Mouse (Mus musculus): ENCODE measurements around the gene Nadk.
A peak's percentile ranks its signal among the peaks of the same experiment; 100 is the strongest.
"Not testable (repeated sequence)": the region's sequence is repeated elsewhere in the genome, so short reads cannot be mapped to it uniquely, and the experiment has no call there.

Nadk gene

DNA sequence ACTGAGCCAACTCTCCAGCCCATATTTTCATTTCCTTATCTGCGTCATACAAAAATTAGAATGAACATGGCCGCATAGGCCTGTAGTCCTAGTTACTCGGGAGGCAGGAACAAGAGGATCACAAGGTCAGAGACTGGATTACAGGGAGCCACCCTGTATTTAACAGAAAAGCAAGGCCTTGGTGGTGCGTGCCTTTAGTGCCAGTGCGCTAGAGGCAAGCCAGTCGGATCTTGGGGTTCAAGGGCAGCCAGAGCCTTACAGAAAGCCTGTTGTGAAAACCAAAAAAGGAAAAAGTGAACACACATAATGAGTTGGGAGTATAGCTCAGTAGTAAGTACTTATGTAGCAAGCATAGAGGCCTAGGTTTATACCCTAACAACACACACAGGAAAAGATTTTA, 7.6 kb downstream of the Nadk start:
- no peak for DNase-seq (ENCODE audit: low read depth, low spot score)

DNA sequence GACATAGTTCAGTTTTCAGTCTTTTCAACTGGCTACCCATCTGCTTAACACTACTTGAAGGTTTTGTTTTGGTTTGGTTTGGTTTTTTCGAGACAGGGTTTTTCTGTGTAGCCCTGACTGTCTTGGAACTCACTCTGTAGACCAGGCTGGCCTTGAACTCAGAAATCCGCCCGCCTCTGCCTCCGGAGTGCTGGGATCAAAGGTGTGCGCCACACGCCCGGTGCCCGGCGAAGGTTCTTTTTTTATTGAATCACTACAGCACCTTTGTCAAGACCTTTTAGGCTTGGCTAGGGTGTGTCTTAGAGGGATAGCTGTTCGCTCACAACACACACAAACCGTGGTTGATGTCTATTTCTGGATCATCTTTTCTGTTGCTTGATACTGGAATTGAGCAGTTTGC, 8.1 kb downstream of the Nadk start:
- not testable (repeated sequence) for DNase-seq (ENCODE audit: low read depth, low spot score)

DNA sequence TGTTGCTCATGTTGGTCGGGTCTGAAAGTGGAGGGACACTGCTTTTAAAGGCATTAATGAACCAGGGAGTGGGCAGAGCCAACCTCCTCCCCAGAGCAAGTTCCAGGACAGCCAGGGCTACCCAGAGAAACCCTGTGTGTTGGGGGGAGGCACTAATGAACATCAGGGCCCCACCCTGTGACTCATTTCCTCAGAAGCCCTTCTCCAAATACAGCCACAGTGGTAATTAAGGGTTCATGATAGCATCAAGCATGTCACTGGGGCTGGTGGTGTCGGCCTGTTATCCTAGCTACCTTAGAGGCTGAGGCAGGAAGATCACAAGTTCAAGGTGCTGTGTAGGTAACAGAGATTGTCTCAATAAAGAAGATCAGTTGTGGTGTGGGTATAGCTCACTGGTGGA, 9.3 kb downstream of the Nadk start:
- no peak for DNase-seq (ENCODE audit: low read depth, low spot score)

DNA sequence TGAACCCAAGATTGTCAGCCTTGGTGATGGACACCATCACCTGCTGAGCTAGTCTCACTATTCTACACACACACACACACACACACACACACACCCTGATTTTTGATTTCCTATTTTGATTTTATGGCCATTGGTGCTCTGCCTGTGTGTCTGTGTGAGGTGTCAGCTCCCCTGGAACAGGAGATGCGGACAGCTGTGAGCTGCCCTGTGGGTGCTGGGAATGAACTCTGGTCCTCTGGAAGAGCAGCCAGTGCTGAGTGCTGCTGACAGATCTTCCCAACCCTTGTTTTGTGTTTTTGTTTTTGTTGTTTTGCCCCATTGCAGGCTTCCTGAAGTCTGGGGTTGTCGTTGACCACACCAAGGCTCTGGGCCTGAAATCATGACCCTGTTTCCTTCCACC, 11.0 kb downstream of the Nadk start:
- DNase-seq (ENCODE audit: low read depth, low spot score) = no peak

DNA sequence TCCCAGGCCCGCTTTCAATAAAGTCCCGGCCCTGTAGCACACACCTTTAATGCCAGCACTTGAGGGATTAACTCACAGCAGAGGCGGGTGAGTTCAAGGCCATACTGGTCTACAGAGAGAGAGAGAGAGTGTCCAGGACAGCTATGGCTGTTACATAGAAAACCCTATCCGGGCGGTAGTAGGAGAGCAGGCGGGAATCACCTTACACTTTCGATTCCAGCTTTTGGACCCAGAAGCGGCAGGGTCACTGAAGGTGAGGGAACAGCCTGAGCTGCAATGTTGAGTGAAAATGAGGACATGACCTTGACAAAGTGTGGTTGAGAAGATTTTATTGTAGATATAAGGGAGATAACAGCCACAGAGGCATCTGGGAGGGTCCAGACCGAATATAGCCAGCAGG, 11.7 kb downstream of the Nadk start:
- no peak for DNase-seq (ENCODE audit: low read depth, low spot score)

DNA sequence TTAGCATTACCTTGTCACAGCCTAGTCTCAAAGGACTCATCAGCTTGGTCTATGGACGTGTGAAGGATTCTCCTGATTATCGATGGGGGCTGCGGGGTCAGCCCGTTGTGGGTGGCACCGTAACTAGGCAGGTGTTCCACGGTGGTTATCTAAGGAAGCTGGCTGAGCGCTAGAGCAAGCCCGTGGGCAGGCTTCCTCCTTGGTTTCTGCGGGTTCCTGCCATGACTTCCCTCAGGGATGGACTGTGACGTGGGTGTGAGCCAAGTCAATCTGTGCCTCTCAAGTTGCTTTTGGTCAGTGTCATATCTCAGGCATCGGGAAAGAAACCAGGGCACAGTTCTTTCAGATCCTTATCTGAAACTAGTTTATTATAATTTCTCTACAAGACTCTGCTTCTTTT, 12.8 kb downstream of the Nadk start:
- no peak for DNase-seq (ENCODE audit: low read depth, low spot score)

DNA sequence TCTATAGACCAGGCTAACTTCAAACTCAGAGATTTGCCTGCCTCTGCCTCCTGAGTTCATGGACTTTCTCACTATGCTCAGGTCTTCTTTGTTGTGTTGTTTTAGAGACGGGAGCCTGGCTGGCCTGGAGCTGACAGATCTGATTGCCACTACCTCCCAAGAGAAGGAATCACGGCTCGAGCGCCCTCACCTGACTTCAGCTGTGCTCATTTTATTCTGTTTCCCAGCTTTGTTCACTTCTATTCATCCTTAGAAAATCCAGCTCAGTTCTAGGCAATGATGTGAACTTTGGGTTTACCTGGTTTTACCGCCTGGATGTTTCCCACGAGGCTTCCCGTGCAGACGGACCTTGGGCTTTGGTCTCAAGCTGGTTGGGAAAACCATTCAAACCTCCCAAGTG, 13.3 kb downstream of the Nadk start:
- DNase-seq (ENCODE audit: low read depth, low spot score) = no peak

DNA sequence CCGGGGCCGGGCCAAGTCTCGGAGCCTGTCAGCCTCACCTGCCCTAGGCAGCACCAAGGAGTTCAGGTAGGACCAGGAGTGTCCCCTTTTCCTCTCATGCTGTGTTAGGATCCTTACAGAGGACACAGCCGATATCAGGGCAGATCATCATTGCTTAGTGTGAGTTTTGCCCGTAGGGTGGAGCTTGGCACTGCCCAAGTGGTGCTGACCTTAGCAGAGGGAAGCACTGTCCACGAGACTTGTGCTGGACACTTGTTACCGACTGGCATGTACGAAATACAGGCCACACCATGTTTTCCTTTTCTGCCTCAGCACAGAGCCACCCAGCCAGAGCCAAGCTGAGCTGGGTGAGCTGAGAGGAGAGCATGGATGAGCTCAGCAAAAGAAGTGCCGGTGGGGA, 15.0 kb downstream of the Nadk start:
- DNase-seq (ENCODE audit: low read depth, low spot score) = no peak

DNA sequence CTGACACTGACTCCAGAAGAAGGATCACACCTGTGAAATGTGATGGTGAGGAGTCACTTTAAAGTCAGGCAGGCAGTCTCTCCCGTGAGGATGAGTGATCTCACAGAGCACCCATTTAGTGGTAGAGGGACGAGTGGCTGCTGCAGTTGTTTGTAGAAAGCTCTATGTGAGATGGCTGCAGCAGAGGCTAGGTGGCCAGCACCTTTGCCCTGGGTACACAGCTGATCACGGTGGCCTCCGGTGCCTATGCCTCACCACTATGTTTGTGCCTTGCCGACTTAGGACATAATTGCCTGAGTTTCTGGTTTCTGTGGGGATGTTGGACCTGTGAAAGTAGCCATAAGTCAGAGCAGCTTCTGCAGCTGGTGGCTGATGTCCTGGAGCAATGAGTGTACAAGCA, 15.6 kb downstream of the Nadk start:
- no peak for DNase-seq (ENCODE audit: low read depth, low spot score)

DNA sequence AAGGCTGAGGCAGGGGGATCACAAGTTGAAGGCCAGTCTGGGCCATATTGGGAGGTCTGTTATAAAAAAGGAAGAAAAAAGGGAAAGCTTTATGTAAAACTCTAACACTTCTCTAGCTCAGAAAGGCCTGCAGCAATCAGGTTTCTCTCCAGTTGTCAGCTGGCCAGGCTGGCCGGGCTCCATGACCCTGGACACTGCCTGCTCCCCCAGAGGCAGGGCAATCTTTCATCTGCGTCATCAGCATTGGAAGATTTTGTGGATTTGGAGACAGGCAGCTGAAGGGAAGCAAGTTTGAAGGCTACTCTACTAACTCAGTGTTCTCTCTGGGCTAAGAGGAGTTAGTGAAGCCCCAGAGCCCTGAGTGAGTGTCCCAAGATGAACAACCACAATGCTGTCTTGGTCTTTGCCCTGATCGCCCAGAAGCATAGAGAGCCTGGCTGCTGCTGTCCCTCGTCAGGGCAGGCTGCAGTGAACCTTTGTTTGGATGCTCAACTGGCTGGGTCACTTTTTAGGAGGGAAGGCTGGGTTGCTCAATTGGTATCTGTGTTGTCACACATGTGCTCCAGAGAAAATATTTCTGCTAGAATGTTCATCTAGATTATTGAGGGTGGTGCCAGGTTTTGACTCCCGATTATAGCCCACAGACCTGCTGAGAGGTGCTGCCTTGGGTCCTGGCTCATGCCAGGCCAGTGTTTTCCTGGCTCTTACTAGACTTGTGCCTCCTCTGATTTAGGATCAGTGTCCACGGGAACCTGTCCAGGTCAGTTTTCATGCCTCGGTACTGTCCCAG, 16.4 kb downstream of the Nadk start:
- no peak for DNase-seq (ENCODE audit: low read depth, low spot score)

DNA sequence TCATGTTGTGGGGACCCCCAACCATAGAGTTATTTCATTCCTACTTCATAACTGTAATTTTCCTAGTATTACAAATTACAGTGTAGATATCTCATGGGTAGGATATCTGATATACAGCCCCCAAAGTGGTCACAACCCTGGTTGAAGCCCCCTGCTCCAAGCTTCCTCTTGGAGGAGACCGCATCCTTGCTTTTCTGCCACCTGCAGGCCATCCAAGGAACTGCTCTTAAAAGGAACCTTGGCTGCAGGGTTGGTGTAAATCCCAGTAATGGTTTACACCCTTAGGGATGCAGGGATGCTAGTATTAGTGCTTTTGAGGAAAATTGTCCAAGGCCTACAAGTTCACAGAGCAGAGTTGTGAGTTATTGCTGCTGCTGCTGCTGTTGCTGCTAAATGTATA, 18.2 kb downstream of the Nadk start:
- DNase-seq (ENCODE audit: low read depth, low spot score) = no peak

DNA sequence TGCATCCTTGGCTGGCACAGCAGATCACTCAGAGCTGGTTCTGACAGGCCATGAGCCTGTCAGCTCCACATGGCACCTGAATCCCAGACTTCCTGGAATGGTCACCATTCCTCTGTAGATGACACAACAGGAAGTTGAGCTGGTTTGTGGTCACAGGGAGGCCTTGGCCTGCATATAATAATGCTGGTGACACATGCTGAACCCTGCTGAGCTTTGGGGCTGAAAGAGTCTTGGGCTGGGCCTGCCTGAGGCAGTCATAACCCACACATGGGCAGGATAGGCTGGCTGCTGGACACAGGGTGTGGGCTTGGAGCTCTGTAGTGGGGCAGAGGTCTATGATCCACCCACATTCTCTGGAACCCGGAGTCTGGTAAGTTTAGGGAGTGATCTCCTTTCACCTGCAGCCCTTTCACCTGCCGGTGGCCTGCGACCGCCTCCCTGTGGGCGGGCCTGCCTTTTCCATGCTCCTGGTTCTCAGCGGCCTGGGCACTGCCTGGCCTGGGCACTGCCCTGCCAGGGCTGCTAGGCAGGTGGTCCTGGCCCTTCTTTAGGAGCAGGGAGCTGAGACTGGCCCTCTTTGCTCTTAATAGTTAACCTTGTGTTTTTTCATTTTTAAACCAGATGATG, 20.2 kb downstream of the Nadk start:
- no peak for DNase-seq (ENCODE audit: low read depth, low spot score)

DNA sequence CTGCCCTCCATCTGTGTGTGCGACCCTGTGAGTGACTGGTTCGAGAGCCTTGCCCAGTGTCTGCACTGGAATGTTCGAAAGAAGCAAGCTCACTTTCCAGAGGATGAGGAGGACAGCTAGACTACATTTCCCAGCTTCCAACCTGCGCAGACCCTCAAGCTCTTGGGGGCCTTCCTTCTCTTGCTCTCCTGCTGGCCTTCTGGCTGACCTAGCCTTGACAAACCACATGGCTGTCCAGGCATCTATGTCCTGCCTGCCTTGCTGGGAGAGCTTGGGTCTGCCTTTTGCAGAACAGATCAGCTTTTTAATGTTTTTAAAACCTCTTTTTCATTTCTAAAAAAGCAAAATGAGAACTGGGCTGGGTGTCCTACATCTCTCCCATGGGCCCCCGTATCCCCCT, 27.2 kb downstream of the Nadk start:
- no peak for DNase-seq (ENCODE audit: low read depth, low spot score)

DNA sequence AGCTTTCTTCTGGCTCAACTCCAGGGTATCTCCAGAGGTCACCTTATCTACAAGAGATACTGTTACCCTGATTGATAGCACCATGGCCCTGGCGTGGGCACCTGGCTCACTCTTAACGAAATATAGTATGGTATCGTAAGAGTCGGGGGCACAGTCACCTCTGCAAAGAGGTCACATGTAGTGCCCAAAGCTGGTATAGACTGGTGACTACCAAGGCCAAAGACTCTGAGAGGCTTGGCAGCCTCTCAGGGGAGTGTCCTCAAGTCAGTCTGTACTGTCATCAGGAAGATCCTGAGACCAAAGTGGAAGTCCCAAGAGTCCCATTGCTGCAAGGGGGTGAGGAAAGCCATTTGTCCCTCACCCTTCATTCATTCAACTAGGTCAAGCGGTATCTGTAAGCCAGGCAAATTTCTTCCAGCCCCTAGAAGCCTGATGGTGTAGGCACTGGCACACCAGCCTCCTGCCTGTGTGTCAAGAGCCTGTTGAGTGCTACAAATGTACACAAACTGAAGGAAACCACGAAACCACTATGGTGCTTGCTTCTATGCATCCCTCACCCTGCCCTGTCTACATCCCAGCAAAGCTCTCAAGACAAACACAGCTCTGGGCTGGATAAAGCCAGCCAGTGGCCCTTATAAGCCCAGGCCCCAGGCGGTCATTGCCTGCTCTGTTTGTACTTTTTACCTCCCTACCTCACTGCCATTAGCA, 29.0 kb downstream of the Nadk start:
- no peak for DNase-seq (ENCODE audit: low read depth, low spot score)

DNA sequence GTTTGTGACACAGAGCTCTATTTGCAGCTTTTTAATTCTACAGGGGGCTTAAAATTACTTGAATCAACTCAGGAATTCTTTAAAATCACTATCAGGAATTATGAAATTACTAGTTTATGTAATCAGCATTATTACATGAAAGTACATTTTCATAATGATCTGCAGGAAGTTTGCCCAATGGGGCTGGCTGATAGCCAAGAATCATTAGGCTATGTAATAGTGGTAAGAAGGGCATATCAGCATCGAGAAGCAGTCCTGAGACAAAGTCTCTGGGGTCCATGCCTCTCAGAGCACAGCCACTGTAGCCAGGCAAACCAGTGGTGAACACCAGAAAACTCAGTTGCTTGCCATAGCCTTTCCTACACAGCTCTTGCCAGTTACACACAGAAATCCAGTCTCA, 31.6 kb downstream of the Nadk start:
- no peak for DNase-seq (ENCODE audit: low read depth, low spot score)

DNA sequence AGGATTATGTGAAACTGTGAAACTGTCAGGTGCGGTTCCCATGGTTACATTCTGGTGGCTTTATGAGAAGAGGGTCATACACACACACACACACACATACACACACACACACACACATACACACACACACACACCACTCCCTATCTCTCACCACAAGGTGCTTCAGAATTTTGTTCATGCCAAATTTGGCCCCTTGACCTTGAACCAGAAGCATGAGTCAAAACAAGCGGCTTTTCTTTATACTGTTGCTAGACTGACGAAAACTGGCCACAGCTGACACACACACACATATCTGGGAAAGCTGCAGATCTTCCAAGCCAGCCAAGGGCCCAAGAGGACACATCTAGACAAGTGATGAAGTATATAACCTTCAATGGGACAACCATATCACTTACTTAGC, 33.6 kb downstream of the Nadk start:
- DNase-seq (ENCODE audit: low read depth, low spot score) = no peak

DNA sequence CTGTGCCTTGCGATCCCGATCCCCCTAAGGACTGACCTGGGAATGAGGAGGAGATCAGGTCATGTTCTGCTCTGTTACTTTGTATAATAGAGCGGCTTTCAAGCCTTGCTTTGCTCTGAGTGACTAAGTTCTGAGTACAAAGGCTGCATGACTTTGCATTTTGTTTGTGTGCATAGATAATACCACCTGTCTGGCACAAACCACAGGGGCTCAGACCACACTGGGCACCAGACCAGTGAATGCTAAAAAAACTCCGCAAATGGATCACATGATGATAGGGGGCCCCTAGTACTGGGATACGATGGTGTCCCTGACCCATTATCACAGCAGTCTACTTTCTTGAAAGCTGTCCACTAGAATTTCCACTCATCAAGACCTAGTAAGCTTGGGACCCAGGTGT, 34.4 kb downstream of the Nadk start:
- no peak for DNase-seq (ENCODE audit: low read depth, low spot score)

DNA sequence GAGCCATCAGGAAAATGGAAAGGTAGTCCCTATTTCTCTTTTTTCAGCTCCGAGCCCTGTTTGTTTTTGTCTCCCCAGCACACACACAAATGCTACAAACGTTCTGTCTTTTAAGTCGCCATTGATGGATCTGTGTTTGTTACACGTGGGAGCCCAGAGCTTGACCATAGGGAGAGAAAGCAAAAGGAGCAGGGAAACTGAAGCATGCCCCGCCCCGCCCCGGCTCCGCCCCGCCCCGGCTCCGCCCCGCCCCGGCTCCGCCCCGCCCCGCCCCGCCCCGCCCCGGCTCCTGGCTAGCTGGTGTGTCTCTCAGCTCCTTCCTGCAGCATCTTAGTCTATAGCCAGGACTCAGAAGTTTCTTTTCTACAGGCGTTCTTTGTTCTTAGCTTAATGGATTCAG, 36.4 kb downstream of the Nadk start:
- DNase-seq (ENCODE audit: low read depth, low spot score) = no peak

DNA sequence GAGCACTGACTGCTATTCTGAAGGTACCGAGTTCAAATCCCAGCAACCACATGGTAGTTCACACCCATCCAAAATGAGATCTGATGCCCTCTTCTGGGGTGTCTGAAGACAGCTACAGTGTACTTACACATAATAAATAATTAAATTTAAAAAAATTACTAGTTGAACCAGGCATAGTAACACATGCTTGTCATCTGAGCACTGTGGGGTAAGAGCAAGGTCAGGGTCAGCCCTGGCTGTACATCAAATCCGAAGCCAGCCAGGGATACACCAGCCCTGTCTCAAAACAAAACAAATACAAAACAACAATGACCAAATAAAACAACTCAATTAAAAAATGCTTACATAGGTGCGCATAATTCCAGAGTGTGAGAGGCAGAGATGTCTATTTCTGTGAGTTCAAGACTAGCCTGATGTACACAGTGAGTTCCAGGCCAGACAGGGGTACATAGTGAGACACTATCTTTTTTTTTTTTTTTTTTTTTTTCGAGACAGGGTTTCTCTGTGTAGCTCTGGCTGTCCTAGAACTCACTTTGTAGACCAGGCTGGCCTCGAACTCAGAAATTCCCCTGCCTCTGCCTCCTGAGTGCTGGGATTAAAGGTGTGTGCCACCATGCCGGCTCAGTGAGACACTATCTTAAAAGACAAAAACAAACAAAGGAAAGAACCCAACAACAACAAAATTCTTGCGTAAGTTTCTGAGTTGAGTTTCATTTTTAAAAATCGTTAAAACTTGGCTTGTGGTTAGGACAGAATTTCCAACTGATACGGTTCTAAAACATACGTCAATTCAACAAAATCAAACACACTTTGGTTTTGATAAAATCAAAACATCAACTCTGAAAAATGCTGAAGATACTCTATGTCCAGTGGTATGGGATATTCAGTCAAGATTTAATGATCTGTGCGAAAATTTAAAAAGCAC, 38.0 kb downstream of the Nadk start:
- no peak for DNase-seq (ENCODE audit: low read depth, low spot score)

DNA sequence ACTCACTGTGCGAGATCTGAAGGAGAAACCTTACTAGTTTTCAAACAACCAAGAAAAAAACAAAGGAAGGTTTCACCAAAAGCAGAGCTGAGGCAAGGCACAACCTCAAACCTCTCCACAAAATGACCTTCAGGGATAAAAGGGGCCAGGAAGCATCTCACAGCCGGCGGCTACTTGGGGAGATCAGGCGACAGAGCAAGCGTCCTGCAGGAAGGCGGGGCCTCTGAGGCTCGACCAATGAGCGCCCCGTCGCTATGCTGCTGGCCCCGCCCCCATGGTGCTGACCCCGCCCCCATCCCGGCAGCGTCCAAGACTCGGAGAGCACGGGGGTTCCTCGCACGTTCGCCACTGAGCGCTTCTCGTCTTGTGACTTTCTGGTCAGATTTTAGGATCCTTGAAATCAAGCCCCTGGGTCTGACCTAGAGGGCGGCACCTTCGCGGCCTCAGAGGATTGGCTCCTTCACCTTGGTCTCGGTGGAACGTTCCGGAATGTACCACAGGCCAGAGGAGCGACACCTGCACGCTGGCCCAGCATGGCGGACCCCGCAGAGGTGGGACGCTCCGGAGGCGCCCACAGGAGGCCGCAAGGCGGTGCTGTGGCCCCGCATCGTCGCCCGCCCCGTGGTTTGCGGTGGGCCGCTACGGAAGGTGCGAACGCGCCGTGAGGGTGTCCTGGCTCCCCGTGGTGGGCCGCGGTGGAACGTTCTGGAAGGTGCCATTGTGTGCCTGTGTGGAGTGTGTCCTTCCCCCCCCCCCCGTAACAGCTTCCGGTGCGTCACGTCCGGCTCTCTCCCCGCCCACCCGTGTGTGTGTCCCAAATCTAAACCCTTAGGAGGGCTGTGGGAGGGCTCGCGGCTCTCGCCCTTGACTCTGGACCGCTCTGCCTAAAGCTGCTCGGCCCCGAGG, 39.2 kb downstream of the Nadk start, which contains the start of gene Slc35e2:
Gene Slc35e2, plus strand, starts transcription at position 326 of the 906 bp plus-strand sequence.
- peak; percentile 81 for DNase-seq (ENCODE audit: low read depth, low spot score)

DNA sequence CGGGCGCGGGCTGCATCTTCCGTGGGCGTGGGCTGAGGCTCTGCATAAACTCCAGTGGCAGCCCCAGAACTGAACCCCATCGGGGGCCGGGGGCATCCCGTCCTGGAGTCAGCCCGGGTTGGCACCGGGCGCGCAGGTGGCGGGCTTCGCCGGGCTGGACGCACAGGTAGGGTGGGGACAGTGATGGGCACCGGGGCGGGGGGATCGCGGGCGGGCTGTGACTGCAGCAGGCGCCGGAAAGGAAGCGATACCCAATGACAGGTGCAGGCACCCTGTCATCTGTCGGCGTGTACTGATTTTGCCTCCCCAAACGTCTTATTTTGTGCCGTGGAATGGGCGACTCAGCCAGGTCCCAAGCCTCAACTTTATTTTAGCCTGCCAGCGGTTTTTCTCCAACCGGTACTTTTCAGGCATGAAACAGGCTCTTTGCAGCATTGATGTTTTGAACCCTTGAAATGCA, 39.8 kb downstream of the Nadk start:
- no peak for DNase-seq (ENCODE audit: low read depth, low spot score)

Measured in WW6 (cell line).